Mouse (Mus musculus) thymus, adult 2 months (tissue): ENCODE measurements around the gene Gm37240. TPM values are rescaled to one million over a fixed set of nuclear protein-coding genes. Genes with fewer than 3 reads are reported as not detected.

Experiments used
- DNase-seq: peaks from one replicate; pipeline ENCODE4 v3.0.0; 2021
- H3K27ac ChIP-seq: fragments of 200-500 bp; 2 replicates; pipeline ENCODE4 v1.5.1; 2012; ENCODE audit warnings: low read length, control low read depth; ENCODE audit not compliant: control insufficient read depth, insufficient read depth
- H3K27me3 ChIP-seq: fragments of 200-500 bp; 2 replicates; pipeline ENCODE4 v1.6.1; 2012; ENCODE audit warnings: mild to moderate bottlenecking, low read length, moderate library complexity, mixed read lengths; ENCODE audit not compliant: control insufficient read depth, insufficient read depth
- H3K36me3 ChIP-seq: fragments of 200-500 bp; 2 replicates; pipeline ENCODE4 v1.6.1; 2012; ENCODE audit warnings: mild to moderate bottlenecking, low read length, moderate library complexity; ENCODE audit not compliant: control insufficient read depth, insufficient read depth
- H3K4me1 ChIP-seq: fragments of 200-500 bp; replicated peaks from 2 replicates; pipeline ENCODE4 v1.6.1; 2012; ENCODE audit warnings: low read length; ENCODE audit not compliant: control insufficient read depth, insufficient read depth
- H3K4me3 ChIP-seq: fragments of 200-500 bp; 2 replicates; pipeline ENCODE4 v1.5.1; 2012; ENCODE audit warnings: mild to moderate bottlenecking, low read length, control low read depth, moderate library complexity; ENCODE audit not compliant: control insufficient read depth, insufficient read depth
- CTCF ChIP-seq: fragments of 200-500 bp; IDR thresholded peaks from 2 replicates; pipeline ENCODE4 v1.5.1; 2012; ENCODE audit warnings: mild to moderate bottlenecking, control low read depth, low read length, moderate library complexity, borderline replicate concordance; ENCODE audit not compliant: control insufficient read depth, poor library complexity, insufficient read depth; ENCODE audit errors: extremely low read depth
- POLR2A ChIP-seq: fragments of 200-500 bp; IDR thresholded peaks from 2 replicates; pipeline ENCODE4 v1.6.1; 2012; ENCODE audit warnings: mild to moderate bottlenecking, low read length, control low read depth, moderate library complexity; ENCODE audit not compliant: control insufficient read depth, poor library complexity, insufficient read depth; ENCODE audit errors: extremely low read depth
- WGBS: fragments of 180-500 bp; shearing (Covaris S2); methylation state at CpG from one replicate; pipeline ENCODE4 v1.1.7; 2018; 5-methylcytosine and 5-hydroxymethylcytosine counted together
- polyA plus RNA-seq: library from polyadenylated mRNA; depleted of rRNA; stranded (reverse); fragments of >200 nt; gene quantifications from 2 replicates; pipeline ENCODE4 v1.2.3, GENCODE M21; 2012

Gm37240 gene
- polyA plus RNA-seq, 1 experiment = 7.0 TPM

GRCm38 (mm10) chr3:85535621-85536520, 351.4 kb downstream of the Gm37240 start:
- H3K27me3 ChIP-seq = no peaks in the 10 kb centered on the region
- no peak overlapping the region for H3K4me3 ChIP-seq
- H3K36me3 ChIP-seq = no peaks in the 10 kb centered on the region
- no peak for TF ChIP-seq CTCF
- no peak for TF ChIP-seq POLR2A
- no peak for DNase-seq
- no peaks in the 10 kb centered on the region for H3K4me1 ChIP-seq
- no peak overlapping the region for H3K27ac ChIP-seq
- WGBS = 89% methylated on average over 11 of the region's 11 CpGs

- Histone ChIP-seq H3K4me1 (no peaks in the 10 kb centered on the region), H3K27me3 (no peaks in the 10 kb centered on the region), H3K36me3 (no peaks in the 10 kb centered on the region), H3K4me3 (no peak overlapping the region), H3K27ac (no peak overlapping the region)
- TF ChIP-seq POLR2A (no peak), CTCF (no peak)
- DNase-seq = no peak
- WGBS = 89% methylated on average over 3 of the region's 3 CpGs
Measured at GRCm38 (mm10) chr3:85535042-85535441, 352.3 kb downstream of the Gm37240 start.

- H3K27me3 ChIP-seq = no peaks in the 10 kb centered on the region
- no peaks in the 10 kb centered on the region for H3K4me1 ChIP-seq
- 97% methylated on average over 3 of the region's 3 CpGs for WGBS
- TF ChIP-seq POLR2A (no peak), CTCF (no peak)
- H3K4me3 ChIP-seq = no peak overlapping the region
- DNase-seq = no peak
- H3K36me3 ChIP-seq = no peaks in the 10 kb centered on the region
- H3K27ac ChIP-seq = no peak overlapping the region
Measured at GRCm38 (mm10) chr3:85532376-85532775, 354.9 kb downstream of the Gm37240 start.

DNA sequence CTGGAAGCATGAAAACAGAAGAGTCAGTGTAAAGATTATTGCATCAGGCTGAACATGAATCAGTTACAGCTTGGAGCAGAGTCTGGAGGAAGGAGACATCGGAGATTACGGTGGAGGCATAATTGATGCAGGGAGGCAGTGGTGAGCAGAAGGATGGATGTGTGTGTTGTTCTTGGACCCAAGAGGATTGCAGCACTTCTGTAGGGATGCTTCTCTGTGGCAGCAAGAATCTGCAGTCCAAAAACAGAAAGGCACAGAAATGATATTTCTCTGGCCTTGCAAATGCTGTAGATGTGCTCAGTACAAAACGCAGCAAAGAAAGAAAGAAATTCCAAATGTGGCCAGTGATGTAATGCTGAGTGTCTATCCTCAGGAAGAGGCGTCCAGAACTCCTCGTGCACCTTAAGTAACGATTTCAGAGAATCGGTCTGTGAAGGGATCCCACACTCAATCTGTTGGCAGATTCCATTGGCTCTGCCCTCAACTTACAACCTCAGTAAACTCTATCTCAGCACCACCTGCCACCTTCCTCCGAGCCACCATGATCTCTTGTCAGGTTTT, 356.6 kb downstream of the Gm37240 start:
- H3K27me3 ChIP-seq = no peaks in the 10 kb centered on the region
- TF ChIP-seq CTCF (no peak), POLR2A (no peak)
- WGBS = 94% methylated on average over 8 of the region's 8 CpGs
- no peak overlapping the region for H3K4me3 ChIP-seq
- DNase-seq = no peak
- H3K36me3 ChIP-seq = no peaks in the 10 kb centered on the region
- H3K27ac ChIP-seq = no peak overlapping the region
- H3K4me1 ChIP-seq = no peaks in the 10 kb centered on the region

- WGBS = 89% methylated on average over 1 of the region's 1 CpGs
Measured at GRCm38 (mm10) chr3:85521311-85521907, 365.9 kb downstream of the Gm37240 start.

DNA sequence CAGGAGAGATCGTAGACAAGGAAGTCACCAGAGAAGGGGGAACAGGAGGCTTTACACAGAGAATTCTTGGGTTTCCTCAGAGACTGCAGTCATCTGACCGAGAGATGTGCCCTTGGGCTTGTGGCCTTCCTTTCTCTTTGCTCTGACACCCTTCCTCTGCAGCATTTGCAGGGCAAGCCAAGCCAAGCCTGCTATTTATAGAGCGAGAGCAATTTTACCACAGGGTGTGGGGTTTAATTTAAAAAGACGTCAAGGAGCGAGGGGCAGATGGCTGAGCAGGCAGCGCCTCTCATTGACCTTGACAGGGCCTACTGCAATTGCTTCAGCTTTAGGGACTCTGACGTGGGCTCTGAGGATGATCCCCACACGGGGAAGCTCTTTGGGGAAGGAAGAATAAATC, 368.6 kb downstream of the Gm37240 start:
- WGBS = 38% methylated on average over 8 of the region's 8 CpGs

More at GRCm38 (mm10) chr3:85521311-85521907, 365.9 kb downstream of the Gm37240 start:
- H3K27me3 ChIP-seq = no peaks in the 10 kb centered on the region
- TF ChIP-seq POLR2A (no peak), CTCF (no peak)
- H3K27ac ChIP-seq = no peak overlapping the region
- no peak for DNase-seq
- no peaks in the 10 kb centered on the region for H3K4me1 ChIP-seq
- H3K36me3 ChIP-seq = no peaks in the 10 kb centered on the region
- no peak overlapping the region for H3K4me3 ChIP-seq

GRCm38 (mm10) chr3:85518072-85518471, 369.2 kb downstream of the Gm37240 start:
- Histone ChIP-seq H3K27me3 (no peaks in the 10 kb centered on the region), H3K4me3 (no peak overlapping the region), H3K36me3 (no peaks in the 10 kb centered on the region), H3K4me1 (no peaks in the 10 kb centered on the region), H3K27ac (no peak overlapping the region)
- TF ChIP-seq CTCF = no peak
- no peak for TF ChIP-seq POLR2A
- no peak for DNase-seq
- WGBS = 80% methylated on average over 1 of the region's 1 CpGs

More for the DNA sequence above, 368.6 kb downstream of the Gm37240 start:
- TF ChIP-seq POLR2A (no peak), CTCF (no peak)
- Histone ChIP-seq H3K27me3 (no peaks in the 10 kb centered on the region), H3K27ac (no peak overlapping the region), H3K36me3 (no peaks in the 10 kb centered on the region), H3K4me1 (no peaks in the 10 kb centered on the region), H3K4me3 (no peak overlapping the region)
- no peak for DNase-seq
